Mouse (Mus musculus): ENCODE results near the gene Polr3c. TPM values are rescaled to one million over a fixed set of nuclear protein-coding genes. Genes with fewer than 3 reads are reported as not detected.
A peak's percentile ranks its signal among the peaks of the same experiment; 100 is the strongest.
"Not testable (repeated sequence)": the region's sequence is repeated elsewhere in the genome, so short reads cannot be mapped to it uniquely, and the experiment has no call there.

Gene Polr3c
- total RNA-seq, 2 experiments from 2014 or later, result 24.4 to 26.4 TPM

DNA sequence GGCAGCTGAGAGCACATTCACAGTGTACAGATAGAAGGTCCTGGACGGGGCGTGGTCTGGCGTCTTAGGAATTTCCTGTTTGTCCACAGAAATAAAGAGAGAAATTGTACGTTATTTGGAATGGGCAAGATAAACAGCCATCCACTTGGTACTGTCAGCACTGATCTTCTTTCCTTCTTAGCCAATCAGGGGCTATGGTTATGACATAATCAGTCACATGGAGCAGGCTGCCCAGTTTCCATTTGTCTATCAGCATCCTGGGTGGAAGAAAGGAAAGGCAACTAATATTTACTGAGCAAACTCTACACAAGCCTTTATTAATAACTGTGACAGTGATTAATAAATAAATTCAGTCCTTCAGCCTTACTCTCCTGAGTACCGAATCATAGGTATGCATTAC is 13.1 kb downstream of the Polr3c start:
- intact Hi-C loops (cut with DNase I), result no loop called here
- no peak for DNase-seq

DNA sequence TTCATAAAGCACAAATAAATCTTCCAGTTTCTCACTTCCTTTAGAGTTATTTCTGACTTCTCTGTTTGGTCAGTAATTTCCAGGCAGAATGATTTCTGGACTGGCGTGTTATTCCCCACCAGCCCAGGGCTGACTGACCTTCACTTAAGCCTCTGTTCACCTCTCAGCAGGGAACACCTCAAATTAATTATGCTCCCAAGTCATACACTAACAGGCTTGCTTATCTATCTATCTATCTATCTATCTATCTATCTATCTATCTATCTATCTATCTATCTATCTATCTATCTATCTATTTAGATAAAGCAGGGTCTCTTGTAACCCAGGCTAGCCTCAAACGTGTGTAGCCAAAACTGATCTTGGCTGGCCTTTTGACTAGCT is 18.8 kb downstream of the Polr3c start:
- no peak for DNase-seq
- intact Hi-C loops (cut with DNase I), result loop anchor here (2.0 to 5.0 kb wide), 3 partner anchors 41 to 162 kb away; partner anchors contain the start of gene Itga10

DNA sequence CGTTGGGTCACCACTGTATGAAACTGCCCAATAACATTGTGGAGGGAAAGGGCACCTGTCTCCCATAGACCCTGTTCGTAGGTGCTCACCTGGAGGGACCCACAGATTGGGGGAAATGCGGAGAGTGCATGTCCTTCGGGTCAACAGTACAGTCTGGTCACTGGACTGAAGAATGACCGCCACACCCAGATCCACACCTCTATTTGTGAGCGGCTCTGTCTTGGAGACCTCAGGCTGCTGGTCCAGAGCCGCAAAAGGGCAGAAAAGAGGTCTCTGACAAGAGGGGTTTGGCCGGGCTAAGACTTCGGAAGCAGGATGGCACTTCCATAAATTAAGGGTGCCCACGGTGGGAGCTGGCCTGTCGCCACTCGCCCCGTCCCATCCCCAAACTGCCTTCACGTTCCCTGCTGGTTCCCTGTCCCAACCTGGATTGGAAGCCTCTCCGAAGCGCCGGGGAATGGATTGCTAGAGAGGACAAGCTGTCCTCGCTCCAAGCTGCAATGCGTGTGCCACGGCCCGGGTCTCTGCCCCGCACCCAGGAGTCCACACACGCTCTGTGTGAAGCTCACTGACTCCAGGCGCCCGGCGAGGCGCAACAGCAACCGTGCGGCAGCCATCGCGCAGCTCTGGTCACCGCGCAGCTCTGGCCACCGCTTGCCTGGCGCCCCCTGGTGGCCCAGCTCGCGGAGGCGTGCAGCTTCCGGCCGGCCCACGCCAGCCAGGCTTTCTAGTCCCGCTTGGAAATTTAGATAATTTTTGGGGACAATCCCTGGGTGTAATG is 19.3 kb downstream of the Polr3c start, which contains the start of gene Nudt17:
Gene Nudt17, minus strand, starts transcription at position 660 of the 781 bp plus-strand sequence.
- DNase-seq, result peak; percentile 89 to 92
- intact Hi-C loops (cut with DNase I), result loop anchor here (2.0 to 5.0 kb wide), 3 partner anchors 41 to 161 kb away; partner anchors contain the start of gene Itga10

DNA sequence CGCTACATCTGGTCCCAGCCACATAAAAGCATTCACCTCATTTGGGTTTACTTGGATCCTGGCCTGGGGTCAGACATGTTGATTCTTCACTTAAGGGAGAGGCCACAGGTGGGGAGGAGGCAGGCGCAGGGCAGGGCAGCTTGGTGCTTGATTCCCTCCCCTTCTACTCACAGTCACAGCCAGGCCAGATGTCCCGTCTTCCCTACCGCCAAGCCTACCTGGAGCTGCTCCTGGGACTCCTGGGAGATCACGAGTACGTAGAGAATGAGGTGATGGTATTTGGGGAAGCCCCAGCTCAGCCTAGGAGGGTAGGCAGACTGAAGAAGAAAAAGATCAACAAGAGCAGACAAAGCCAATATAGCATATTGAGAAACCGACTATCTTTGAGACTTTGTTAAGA is 20.4 kb downstream of the Polr3c start:
- intact Hi-C loops (cut with DNase I), result loop anchor here (5.0 kb wide), 2 partner anchors 40 to 60 kb away; partner anchors contain the start of gene Itga10

DNA sequence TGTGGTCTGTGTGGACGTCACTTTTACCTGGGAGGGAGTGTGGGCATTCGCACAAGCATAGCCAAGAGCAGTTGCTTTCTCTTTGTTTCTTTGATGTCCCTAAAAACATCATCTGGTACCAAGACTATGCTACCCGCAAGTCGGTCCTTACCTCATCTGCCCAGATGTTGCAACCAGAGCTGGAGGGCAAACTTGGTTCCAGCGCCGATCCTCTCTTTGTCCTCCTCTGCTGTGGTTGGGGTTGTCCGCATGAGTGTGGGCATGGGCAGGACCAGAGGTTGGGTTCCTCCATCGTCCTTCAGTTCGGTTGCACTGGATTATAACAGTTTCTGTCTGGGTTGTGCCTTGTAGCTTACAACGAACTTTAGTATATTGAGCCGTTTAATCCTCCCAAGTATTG is 21.2 kb downstream of the Polr3c start:
- no peak for DNase-seq
- intact Hi-C loops (cut with DNase I), result loop anchor here (5.0 kb wide), 2 partner anchors 39 to 59 kb away; partner anchors contain the start of gene Itga10

More for the DNA sequence above, 20.4 kb downstream of the Polr3c start:
- DNase-seq, result no peak

DNA sequence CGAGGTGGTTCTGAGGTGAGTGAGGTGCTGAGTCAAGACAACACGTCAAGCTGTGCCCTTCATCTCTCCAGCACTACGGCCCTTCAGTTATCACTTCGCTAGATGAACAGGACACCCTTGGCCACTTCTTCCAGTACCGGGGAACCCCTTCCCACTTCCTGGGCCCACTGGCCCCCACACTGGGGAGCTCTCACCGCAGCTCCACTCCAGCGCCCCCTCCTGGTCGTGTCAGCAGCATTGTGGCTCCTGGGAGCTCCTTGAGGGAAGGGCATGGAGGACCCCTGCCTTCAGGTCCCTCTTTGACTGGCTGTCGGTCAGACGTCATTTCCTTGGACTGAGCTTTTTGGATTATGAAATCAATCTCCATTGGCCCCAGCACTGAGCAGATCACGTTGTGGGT is 22.6 kb downstream of the Polr3c start:
- peak in 1 of 2 experiments; percentile 22 for DNase-seq
- intact Hi-C loops (cut with DNase I), result loop anchor here (5.0 kb wide), 2 partner anchors 37 to 57 kb away; partner anchors contain the start of gene Itga10

DNA sequence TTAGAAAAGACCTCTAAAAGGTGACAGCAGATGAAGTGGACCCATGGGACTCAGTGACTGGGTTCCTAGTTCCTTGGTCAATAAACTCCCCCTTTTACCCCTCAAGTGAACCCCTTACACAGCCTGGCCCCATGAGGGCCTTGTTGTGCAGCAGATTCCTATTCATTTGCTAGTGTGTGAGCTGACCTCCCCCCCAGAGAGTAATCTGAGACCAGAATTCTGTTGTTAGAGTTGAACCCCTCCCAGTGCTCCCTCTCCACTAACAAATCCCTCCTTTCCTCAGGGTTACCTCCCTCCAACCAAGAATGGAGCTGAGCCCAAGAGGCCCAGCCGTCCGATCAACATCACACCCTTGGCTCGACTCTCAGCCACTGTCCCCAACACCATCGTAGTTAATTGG is 26.4 kb downstream of the Polr3c start:
- intact Hi-C loops (cut with DNase I), result no loop called here
- DNase-seq, result no peak

DNA sequence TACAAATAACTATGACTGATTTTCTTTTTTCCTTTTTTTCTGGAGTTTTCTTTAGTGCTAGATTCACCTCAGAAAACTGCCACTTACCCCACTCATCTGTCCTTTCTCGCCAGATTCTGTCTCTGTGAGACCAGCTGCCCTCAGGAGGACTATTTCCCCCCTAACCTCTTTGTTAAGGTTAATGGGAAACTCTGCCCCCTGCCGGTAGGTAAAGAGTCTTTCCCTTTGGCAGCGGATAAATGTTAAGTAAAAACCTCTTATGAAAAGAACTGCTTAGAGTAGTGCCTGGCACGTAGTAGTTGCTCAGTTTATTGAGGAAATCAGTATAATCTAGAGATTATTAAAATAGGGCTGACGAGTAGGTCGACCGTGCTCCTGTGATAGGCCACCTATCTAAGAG is 27.1 kb downstream of the Polr3c start:
- intact Hi-C loops (cut with DNase I), result no loop called here
- DNase-seq, result peak in 1 of 2 experiments; percentile 45

DNA sequence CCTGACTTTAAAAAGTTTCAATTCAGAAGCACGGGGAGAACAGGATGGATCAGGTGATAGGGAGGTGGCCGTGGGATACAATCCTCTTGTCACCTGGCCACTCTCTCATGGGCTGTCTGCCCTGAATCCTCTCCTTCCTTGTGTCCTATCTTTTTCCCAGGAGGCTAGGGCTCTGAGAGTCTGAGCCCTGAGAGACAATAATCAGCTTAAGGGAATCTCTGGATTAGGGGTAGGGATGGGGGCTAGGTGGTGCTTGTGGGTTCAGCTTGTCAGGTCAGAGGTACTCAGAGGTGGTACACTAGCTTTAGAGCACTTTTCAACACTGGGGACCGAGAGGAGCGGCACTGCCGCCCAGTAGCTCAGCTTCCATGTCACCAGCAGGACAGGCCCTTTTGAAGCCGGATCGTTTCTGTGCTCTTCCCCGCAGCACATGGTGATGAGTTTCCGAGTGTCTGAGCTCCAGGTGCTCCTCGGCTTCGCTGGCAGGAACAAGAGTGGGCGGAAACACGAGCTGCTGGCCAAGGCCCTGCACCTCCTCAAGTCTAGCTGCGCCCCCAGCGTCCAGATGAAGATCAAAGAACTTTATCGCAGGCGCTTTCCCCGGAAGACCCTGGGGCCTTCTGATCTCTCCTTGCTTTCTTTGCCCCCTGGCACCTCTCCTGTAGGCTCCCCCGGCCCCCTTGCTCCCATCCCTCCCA is 28.3 kb downstream of the Polr3c start:
- no peak for DNase-seq
- intact Hi-C loops (cut with DNase I), result no loop called here

DNA sequence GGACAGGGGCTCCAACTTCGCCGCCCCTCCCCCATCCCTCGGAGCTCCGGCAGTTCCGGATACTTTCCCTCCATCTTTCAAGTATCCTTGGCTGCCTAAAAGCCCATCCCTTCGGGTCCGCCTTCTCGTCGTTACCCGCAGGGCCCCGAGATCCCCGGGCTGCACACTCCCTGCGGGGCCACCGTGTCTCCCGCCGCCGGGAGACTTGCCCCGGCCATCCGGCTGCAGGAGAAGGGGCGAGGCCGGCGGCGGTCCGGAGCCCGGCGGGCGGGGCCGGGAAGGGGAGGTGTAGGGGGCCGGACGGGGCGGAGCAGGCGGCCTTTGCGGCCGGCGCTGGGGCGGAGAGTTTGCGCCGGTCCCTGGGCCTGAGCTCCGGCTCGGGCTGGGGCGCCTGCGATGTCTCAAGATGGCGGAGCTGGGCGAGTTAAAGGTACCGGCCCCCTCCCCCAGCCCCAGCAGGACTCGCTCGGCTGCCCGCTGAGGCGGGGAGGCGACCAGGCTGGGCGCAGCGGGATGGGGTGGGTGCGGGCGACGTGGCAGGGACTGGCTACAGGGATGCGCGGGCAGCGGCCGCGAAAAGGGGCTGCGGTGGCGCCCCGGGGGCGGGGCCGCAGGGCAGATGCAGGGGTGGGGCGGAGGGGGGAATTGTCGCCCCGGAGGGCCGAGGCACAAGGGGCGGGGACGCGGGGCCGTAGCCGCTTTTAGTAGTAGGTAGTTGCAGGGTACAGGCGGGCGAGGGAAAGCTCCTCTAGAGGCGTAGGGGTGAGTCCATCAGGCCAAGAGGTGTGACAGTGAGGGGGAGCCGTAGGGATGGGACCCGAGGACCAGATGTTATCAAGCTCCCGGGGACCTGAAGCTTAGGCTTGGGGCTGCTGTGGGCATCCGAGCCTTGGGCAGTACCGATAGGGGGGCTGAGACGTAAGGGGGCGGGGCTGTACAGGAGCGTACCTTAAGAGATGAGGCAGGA is 30.4 kb downstream of the Polr3c start:
- intact Hi-C loops (cut with DNase I), result loop anchor here (2.0 kb wide), 1 partner anchor 30 kb away; the partner anchor contains the start of genes Polr3c and Rnf115
- peak; percentile 92 to 94 for DNase-seq

DNA sequence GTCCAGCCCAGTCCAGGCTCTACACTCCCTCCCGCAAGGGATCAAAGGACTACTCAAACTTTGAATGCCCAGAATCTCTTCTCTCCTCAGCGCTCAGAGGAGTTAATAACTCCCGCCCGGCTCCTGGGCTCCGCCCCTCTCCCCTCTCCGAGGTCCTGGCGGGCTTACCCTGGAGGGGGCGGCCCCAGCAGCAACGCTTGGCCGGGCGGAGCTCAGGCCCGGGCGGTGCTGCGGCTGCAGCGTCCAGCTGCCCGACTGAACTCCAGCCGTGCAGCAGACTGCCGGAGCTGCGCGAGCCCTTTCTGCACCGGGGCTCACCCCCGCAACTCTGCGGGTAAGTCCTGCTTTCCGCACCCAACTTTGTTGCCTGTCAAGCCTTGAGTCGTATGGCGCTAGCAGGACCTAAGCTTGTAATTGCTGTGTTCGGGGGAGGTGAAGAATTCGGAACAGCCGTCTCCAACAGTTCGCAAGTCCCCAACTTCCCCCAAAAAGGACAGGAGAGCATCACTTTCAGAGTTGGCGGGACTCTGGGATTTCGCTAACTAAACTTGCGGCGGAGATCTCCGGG is 31.1 kb downstream of the Polr3c start, which contains the start of gene Pias3:
Gene Pias3, plus strand, starts transcription at position 187 of the 568 bp plus-strand sequence.
- peak; percentile 83 to 89 for DNase-seq
- intact Hi-C loops (cut with DNase I), result loop anchor here (2.0 kb wide), 1 partner anchor 31 kb away; the partner anchor contains the start of genes Polr3c and Rnf115

DNA sequence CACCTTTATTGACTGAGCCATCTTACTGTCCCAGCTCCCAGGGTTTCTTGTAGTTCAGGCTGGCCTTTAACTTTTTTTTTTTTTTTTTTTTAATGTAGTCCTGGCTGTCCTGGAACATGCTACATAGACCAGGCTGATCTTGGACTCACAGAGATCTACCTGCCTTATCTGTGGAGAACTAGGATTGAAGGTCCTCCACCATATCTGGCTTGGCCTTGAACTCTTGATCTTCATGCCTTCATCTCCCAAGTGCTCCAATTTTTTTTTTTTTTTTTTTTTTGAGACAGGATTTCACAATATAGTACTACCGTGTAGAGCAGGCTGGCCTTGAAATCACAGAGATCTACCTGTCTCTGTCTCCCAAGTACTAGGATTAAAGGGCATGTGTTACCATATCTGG is 33.8 kb downstream of the Polr3c start:
- intact Hi-C loops (cut with DNase I), result no loop called here
- DNase-seq, result no peak

DNA sequence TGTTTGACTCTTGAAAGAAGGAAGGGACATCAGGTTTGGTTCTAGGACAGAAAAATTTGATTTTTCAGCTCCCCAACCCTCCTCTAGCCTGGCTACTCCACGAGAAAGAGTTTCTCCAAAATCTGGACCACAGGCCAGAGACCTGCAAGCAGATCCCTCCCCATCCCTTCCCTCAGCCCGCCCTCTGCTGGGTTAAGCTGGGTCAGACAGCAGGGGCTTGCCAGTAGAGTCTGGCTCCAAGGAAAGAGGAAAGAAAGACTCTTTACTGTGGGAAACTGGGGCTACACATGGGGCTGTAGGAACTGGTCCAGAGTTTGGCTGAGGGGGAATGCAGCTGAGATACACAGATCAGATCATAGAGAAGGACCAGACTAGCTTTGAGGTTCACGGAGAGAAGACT is 34.9 kb downstream of the Polr3c start:
- peak; percentile 35 to 36 for DNase-seq

DNA sequence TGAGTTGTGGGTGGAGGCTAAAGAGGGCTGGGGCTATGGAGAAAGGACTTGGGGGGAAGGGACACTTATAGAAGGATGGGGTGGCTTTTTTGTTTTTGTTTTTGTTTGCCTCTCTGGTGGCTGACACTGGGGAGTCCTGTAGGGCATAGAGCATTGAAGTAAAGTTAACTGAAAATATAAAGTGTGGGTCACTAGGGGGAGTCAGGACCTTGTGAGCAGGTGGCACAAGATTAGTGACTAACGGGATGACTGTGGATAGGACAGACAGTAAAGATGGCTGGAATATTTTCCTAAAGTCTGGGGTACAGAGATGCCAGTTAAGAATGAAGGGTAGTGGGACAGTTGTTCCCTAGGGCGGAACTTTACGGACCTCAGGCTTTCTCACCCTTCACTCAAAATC is 37.1 kb downstream of the Polr3c start:
- intact Hi-C loops (cut with DNase I), result no loop called here

More for the DNA sequence above, 34.9 kb downstream of the Polr3c start:
- intact Hi-C loops (cut with DNase I), result no loop called here

DNA sequence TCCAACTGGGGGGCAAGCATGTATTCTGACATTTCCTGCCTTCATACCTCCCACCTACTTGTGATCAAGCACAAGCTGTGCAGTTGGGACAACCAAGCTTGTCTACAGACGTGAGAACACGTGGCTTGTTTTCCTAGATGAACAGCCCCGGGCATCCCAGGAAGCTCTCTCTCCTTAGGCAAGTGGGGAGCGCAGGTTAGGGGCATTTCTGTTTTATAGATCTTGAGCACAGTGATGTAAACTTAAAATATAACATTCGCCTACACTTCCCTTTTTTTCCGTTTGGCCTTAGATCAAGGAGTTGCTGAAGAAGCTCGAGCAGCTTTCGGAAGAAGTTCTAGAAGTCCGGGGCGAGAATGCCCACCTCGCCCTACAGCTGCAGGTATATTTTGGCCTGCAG is 38.6 kb downstream of the Polr3c start:
- DNase-seq, result no peak
- intact Hi-C loops (cut with DNase I), result no loop called here

More for the DNA sequence above, 37.1 kb downstream of the Polr3c start:
- DNase-seq, result no peak

DNA sequence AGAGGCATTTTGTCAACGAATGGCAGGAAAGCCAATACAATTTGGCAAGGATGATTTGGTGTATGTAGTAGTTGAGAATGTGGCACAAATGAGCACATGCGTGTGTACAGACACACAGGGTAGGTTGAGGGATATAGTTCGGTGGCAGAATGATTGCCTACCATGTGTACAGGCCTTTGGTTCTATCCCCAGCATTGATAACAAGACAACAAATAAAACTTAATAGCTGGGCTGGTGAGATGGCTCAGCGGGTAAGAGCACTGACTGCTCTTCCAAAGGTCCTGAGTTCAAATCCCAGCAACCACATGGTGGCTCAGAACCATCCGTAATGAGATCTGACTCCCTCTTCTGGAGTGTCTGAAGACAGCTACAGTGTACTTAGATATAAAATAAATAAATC is 41.4 kb downstream of the Polr3c start:
- DNase-seq; intact Hi-C loops (cut with DNase I): not testable (repeated sequence)

DNA sequence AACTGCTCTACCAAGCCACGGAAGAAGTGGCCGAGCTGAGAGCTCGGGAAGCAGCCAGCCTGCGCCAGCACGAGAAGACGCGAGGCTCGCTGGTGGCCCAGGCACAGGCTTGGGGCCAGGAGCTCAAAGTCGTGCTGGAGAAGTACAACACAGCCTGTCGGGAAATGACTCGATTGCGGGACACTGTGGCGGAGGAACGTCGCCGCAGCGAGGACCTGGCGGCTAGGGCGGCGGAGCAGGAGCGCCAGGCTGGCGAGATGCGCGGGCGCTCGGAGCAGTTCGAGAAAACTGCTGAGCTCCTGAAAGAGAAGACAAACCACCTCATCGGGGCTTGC is 42.6 kb downstream of the Polr3c start:
- intact Hi-C loops (cut with DNase I), result no loop called here
- peak in 1 of 2 experiments; percentile 23 for DNase-seq

DNA sequence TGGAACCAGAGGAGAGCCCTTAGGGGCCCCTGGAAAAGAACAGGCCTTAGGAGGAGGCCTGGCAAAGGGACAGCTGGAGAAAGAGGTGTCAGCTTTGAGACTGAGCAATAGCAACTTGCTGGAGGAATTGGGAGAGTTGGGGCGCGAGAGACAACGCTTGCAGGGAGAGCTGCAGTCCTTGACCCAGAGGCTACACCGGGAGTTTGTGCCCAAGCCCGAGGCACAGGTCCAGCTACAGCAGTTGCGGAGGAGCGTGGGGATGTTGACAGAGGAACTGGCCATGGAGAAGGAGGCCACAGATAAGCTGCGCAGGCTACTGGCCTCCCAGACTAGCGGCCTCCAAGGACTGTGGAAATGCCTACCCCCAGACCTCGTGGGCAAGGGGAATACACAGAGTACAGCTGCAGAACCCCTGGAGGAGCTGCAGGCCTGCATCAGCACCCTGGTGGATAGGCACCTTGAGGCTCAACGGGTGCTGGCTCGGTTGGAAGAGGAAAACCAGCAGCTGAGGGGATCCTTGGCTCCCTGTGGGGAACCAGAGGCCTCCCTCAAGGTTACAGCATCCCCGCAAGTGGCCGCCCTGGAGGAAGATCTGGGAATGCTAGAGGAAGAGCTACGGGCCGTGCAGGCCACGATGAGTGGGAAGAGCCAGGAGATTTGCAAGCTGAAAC is 43.1 kb downstream of the Polr3c start:
- DNase-seq, result peak in 1 of 2 experiments; percentile 17
- intact Hi-C loops (cut with DNase I), result no loop called here

DNA sequence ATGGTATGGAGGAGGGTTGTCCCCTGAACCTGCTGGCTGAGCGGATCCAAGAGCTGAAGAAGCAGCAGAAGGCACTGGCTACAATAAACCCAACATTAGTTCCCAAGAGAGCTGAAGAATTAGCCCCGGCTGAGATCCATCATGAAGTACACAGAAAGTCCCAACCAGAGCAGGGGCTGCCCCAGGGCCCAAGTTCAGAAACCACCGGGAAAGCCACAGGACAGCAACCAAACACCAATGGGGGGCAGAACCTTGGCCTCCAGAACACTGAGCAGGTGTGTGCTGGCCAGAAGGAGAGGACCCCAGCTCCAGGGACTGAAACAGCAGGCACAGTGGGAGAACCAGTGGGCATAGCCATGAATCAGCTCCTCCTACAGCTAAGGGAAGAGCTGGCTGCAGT is 43.9 kb downstream of the Polr3c start:
- DNase-seq, result no peak
- intact Hi-C loops (cut with DNase I), result no loop called here

Data from heart, postnatal 36 days (tissue).